Mouse (Mus musculus) G1E (cell line): ENCODE measurements around the gene Vmn1r43.

ENCODE experiments used
- CTCF ChIP-seq: IDR thresholded peaks from 2 replicates; pipeline ENCODE4 v1.5.1; 2012; ENCODE audit warnings: low read depth, low read length, inconsistent platforms, mixed read lengths
- GATA1 ChIP-seq: IDR thresholded peaks from 2 replicates; pipeline ENCODE4 v1.6.1; 2012; ENCODE audit warnings: borderline replicate concordance, low read length, inconsistent platforms, mixed read lengths
- TAL1 ChIP-seq: conservative IDR thresholded peaks from 2 replicates; pipeline ENCODE4 v1.6.1; 2012; ENCODE audit warnings: low read depth, low read length, inconsistent platforms, mixed read lengths

- TF ChIP-seq CTCF = no peak
- no peak for TF ChIP-seq TAL1
- no peak for TF ChIP-seq GATA1
Measured at GRCm38 (mm10) chr6:89863792-89864191, 12.4 kb downstream of the Vmn1r43 start.
